Mouse (Mus musculus): Measurements from ENCODE around the gene Enthd1.

DNA sequence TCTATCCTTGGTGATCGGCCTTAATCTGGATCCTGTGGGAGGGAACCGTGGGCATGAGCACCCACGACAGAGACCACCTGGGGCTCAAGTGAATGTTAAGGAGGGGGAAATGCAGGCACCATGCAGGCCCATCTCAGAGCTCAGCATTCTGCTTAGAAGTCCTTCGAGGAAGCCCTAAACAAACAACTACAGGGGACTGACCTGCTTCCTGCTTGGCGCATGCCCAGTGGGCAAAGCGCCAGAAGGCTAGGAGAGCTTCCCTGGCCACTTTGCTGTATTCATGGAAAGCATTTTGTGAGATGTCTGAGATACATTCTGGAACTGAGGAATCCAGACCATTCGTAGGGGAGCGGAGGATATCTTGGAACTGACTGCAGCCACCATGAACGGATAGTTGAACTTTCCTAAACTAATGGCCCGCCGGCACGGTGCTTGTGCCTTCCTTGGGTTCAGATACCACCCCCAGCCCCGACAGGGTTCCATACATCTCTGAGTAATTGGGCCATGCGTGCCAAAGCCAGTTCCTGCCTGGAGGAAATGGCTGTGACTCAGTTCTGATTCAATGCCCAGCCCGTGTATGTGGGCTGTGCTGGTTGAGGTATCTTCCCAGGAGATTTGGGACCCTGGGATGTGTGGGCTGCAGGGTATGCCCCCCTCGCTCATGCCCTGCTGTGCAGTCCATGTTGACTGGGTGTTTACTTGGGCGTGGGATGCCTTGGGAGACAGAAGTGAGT is 150.8 kb downstream of the Enthd1 start:
- TF ChIP-seq POLR2A (IDR thresholded peaks at IDR 0.05; ENCODE audit: borderline replicate concordance, low read depth, low read length) (no peak), CTCF (IDR thresholded peaks at IDR 0.05; ENCODE audit: low read depth, low read length) (no peak)
